Mouse (Mus musculus) lung, postnatal 10 days (tissue): ENCODE data around the gene Ube2u.
A peak's percentile ranks its signal among the peaks of the same experiment; 100 is the strongest.

Experiments used
- DNase-seq: peaks from one replicate; pipeline ENCODE4 v3.0.0; 2021

Ube2u gene

GRCm38 (mm10) chr4:100553296-100553695 is 74.6 kb downstream of the Ube2u start:
- no peak for DNase-seq

GRCm38 (mm10) chr4:100588236-100589206 is 109.9 kb downstream of the Ube2u start:
- peak; percentile 84 for DNase-seq

GRCm38 (mm10) chr4:100595771-100596170 is 117.1 kb downstream of the Ube2u start:
- no peak for DNase-seq

GRCm38 (mm10) chr4:100596630-100597029 is 118.0 kb downstream of the Ube2u start:
- no peak for DNase-seq

GRCm38 (mm10) chr4:100597049-100597448 is 118.4 kb downstream of the Ube2u start:
- no peak for DNase-seq
